Mouse (Mus musculus) left cerebral cortex, adult 2 months (tissue): Measurements from ENCODE around the gene Ankrd53. TPM values are rescaled to one million over a fixed set of nuclear protein-coding genes. Genes with fewer than 3 reads are reported as not detected.
"Not testable (repeated sequence)": the region's sequence is repeated elsewhere in the genome, so short reads cannot be mapped to it uniquely, and the experiment has no call there.

Source experiments
- DNase-seq, 2 experiments: peaks; one replicate each; pipeline ENCODE4 v3.0.0; 2021 to 2022; ENCODE audit warnings: low spot score in 2 of 2, mixed read lengths in 1 of 2; ENCODE audit errors: extremely low spot score in 1 of 2
- H3K27ac ChIP-seq: fragments of 200-600 bp; 2 replicates; pipeline ENCODE4 v1.8.1; 2022
- H3K4me3 ChIP-seq: fragments of 200-600 bp; 2 replicates; pipeline ENCODE4 v1.8.1; 2022
- CTCF ChIP-seq: fragments of 200-600 bp; IDR thresholded peaks from 2 replicates; pipeline ENCODE4 v1.8.1; 2022; ENCODE audit warnings: antibody characterized with exemption, mild to moderate bottlenecking, moderate library complexity
- intact Hi-C: fragments of 180-260 bp; cut with DNase I; formaldehyde crosslinking; loops from one replicate; pipeline ENCODE4 v1.15.1; 2025
- total RNA-seq, 2 experiments: library from RNA; stranded (reverse); gene quantifications; 2 replicates each; pipeline ENCODE4 v1.2.3; 2021

Gene Ankrd53
- total RNA-seq, 2 experiments from 2014 or later, result not detected

DNA sequence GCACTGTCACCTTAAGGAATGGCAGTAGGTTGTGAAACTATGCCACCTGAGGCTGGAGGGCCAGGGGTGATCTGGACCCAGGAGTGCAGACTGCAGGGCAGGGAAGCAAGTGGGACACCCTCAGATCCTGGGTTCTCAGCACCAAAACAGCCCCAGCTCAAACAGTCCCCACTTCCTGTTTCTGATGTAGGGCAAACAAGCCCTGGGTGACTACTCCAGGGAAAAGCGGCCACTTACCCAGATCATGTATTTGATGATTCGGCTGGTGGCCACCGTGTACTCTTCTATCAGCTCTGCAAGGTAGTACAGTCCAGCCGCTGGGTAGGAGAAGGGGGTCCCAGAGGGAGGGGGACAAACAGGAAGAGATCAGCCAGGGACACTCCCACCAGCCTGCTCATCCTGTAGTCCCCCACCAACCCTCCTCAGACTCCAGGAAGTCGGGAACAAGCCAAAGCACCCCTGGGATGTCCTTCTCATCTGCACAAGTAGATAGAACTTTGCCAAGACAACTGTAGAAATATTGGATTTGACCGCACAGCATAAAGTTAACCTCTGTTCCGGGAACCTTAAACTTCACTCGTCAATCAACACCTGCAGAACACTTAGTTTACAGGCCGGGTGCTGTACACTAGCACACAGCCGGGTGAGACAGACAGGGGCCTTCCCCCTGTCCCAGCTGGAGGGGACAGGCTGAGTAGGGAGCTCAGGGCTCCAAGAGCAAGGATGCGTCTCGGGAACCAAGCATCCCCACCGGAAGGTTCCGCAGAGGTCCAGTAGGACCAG is 12.5 kb downstream of the Ankrd53 start:
- intact Hi-C loops, result loop anchor here (5.0 to 10.0 kb wide), 2 partner anchors 137 to 450 kb away; partner anchors contain the start of genes Mob1a and Mthfd2
- Histone ChIP-seq H3K4me3 (peak overlapping the region; percentile 97), H3K27ac (peak overlapping the region; percentile 90)
- no peak for TF ChIP-seq CTCF
- no peak for DNase-seq

DNA sequence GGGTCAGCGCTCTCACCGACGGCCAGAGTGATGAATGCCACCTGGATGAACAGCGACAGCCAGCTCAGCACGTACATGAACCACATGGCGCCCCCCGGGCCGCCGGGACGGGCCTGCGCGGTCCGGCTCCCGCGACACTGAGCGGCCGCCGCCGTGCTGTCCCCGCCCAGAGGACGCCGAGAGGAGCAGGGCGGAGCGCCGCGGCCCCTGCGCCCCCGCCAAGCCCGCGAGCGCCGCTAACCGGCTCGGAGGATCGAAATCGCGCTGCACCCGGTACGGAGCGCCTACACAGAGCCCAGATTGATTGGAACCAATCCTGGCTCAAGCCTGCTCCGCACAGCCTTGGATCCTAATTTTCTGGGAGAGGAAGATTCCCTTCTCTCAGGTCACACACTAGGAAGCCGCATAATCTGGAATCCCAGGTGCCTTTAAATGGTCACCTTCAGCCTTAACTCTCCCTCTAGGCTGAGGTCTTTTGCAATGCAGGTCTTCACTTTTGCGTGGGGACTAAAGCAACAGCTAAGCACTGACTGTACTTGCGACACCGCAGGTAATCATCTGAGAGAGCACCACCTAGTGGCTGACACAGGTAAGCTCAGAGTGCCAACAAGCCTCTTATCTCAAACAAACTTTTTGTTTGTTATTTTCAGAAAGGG is 13.3 kb downstream of the Ankrd53 start, which contains the start of gene Tex261:
Tex261 (minus strand) TSS at position 176 of the 656 bp plus-strand sequence.
- H3K27ac ChIP-seq, result peak within 1 kb of the TSS; percentile 90
- peak within 1 kb of the TSS; percentile 97 for H3K4me3 ChIP-seq
- peak; percentile 70 for TF ChIP-seq CTCF
- intact Hi-C loops, result loop anchor here (5.0 to 10.0 kb wide), 2 partner anchors 137 to 451 kb away; partner anchors contain the start of genes Mob1a and Mthfd2
- DNase-seq, result peak; percentile 92

DNA sequence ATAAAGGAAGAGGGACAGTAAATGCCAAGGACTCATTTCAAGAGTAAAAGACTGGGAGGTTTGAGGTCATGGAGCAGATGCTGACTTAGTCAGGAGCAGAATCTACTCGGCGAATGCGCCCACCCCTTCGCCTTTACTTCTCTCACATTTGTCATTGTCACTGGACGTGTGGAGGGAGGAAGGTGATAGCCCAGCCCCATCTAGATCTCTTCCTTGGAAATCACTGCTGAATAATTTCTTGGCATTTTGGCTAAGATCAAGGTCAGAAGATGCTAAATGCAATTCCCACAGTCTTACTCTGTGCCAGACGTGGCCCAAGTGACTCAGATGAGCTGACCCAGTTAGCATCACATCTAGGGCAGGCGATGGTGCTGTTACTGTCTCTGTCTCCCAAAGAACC is 15.9 kb downstream of the Ankrd53 start:
- Histone ChIP-seq H3K27ac (no peak overlapping the region), H3K4me3 (no peak overlapping the region)
- DNase-seq, result no peak
- intact Hi-C loops, result loop anchor here (5.0 to 10.0 kb wide), 2 partner anchors 134 to 454 kb away; partner anchors contain the start of genes Mob1a and Mthfd2
- TF ChIP-seq CTCF, result no peak

DNA sequence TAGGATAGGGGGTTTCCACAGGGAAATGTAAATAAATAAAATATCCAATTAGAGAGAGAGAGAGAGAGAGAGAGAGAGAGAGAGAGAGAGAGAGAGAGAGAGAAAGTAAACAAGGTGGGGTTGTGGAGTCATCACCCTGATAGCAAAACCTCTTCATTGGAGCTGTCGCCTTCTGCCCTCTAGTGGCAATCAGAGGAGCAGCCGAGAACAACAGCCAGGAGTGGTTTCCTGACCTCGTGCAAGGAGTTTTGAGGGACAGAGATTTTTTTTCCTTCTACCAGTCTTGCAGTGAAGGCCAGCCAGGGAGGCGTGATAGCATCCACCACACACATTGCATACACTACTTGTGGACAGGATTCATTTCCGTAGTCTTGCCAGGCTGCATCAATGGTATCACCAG is 16.6 kb downstream of the Ankrd53 start:
- no peak overlapping the region for H3K4me3 ChIP-seq
- peak; percentile 73 for TF ChIP-seq CTCF
- intact Hi-C loops, result loop anchor here (5.0 to 10.0 kb wide), 2 partner anchors 133 to 454 kb away; partner anchors contain the start of genes Mob1a and Mthfd2
- no peak overlapping the region for H3K27ac ChIP-seq
- no peak for DNase-seq

DNA sequence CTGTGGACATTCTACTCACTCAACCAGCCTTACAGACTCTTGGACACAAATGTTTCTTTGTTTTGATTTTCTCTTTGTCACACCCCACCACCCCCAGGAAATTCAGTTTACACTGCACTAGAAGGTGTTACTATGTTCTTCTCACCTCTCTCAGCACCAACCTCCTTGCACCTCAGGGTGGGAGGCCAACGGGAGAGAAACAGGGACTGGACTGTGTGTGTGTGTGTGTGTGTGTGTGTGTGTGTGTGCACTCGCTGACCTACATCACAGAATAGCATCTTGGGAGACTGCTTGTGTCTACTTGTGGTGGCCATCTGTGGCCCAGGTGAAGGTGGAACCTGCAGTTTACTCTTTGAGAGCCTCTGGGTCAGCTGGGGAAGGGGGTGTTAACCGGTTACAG is 24.0 kb downstream of the Ankrd53 start:
- H3K27ac ChIP-seq, result no peak overlapping the region
- intact Hi-C loops, result no loop called here
- DNase-seq, result no peak
- no peak for TF ChIP-seq CTCF
- no peak overlapping the region for H3K4me3 ChIP-seq

DNA sequence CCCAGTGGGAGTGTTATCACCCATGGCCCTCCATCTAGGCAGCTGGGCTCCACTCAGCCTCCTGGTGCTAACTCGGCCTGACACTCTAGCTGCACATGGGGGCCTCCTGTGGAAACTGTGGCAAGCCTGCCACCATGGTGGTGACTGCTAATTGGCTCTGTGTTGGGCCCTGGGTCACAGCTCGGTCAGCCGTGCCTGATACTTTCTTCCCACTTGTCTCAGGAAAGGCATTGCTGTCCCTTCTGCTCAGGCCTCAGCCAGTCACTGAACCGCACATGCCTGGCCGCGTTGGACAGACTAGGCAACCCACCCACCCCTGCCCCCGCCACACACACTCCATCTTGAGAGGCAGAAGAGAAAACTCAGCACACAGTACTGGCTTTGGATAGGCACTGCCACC is 26.1 kb downstream of the Ankrd53 start:
- no peak overlapping the region for H3K4me3 ChIP-seq
- no peak for DNase-seq
- TF ChIP-seq CTCF, result no peak

DNA sequence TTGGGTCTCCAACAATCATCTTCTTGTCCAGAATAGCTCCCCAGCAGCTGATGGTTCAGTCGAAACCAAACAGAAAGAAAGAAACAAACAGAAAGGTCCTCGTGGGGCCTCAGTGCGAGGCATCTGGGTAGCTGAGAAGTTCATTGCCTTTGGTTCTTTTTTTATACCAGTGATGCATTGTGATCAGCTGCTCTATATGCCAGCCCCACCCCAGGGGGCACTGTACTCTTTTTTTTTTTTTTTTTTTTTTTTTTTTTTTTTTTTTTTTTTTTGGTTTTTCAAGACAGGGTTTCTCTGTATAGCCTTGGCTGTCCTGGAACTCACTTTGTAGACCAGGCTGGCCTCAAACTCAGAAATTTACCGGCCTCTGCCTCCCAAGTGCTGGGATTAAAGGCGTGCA is 28.1 kb downstream of the Ankrd53 start:
- intact Hi-C loops, H3K4me3 ChIP-seq: not testable (repeated sequence)

More for the DNA sequence above, 26.1 kb downstream of the Ankrd53 start:
- intact Hi-C loops, result no loop called here
- H3K27ac ChIP-seq, result no peak overlapping the region

DNA sequence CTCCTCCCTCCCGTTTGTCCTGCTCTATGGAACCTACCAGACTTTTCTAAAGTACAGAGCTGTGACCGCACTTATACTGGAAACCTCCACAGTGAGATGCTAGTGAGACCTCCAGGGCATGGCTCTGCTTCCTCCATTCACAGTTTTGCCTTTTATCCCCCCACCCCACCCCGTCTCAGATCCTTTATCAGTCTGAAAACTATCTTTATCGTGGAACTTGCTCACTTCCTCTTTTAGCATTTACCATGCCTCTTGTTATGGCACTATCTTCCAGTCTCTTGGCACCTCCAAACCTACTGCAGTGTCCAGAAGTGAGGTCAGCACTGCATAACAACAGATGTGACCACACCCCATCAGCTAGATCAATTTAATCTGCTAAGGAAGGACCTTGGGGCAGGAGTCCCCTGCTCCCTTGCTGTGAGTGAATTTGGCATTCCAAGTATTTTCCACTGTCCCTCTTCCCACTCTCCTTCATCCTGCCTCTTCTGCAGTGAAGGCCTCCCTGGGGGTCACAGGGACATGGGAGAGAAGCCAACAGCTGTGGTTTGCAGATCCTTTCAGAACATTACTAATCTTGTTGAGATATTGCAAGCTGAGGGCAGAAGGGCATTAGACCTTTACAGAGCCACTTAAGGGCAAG is 28.9 kb downstream of the Ankrd53 start:
- no peak overlapping the region for H3K4me3 ChIP-seq
- H3K27ac ChIP-seq, result no peak overlapping the region
- no peak for DNase-seq
- no peak for TF ChIP-seq CTCF
- intact Hi-C loops, result no loop called here

More for the DNA sequence above, 28.1 kb downstream of the Ankrd53 start:
- not testable (repeated sequence) for H3K27ac ChIP-seq, DNase-seq

DNA sequence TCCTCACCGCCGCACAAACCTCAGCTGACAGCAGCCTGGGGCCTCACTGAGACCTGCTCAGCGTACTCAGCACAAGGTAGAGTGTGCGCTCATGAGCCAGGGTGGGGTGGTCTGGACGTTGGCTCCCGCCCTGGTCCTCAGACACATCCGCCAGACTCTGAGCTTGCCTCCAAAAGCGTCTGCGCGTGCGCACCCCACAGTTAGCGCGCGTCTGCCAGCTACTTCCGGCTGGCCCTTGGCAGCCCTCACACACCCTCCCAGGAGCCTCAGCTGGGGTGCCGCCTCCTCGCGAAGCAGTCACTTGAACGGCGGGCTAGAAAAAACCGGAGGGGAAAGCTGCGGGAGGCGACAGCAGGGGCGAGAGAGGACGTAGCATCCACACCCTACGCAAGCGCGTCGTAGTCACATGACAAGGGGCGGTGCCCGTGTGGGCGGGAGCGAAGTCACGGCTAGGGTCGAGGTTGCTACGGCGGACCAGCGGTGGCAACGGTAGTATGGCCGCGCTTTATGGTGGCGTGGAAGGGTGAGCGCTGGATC is 32.4 kb downstream of the Ankrd53 start, which contains the start of gene Nagk:
Nagk (plus strand) TSS at position 223 of the 537 bp plus-strand sequence.
- Histone ChIP-seq H3K27ac (peak within 1 kb of the TSS; percentile 97), H3K4me3 (peak within 1 kb of the TSS; percentile 91)
- no peak for TF ChIP-seq CTCF
- intact Hi-C loops, result no loop called here
- peak; percentile 90 to 91 for DNase-seq

DNA sequence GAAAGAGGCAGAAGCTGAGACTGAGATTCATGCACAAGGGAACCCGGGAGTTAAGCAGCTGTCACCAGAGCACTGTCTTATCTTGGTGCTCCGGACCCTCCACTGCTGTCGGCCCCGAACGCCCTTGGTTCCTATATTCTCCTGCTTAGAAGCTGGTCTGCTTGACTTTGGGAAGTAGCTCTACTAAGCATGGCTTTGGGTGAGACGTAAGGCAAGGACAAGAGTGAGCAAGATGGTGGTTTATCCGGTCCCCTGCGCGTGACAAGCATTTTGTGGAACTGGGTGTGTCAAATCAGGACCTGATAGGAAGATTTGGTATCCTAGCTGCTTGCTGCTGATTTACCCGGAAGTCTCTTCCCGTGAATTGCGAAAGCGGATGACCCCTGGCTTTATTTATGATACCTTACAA is 33.1 kb downstream of the Ankrd53 start:
- intact Hi-C loops, result no loop called here
- DNase-seq, result peak in 1 of 2 experiments; percentile 29
- H3K4me3 ChIP-seq, result peak overlapping the region; percentile 91
- H3K27ac ChIP-seq, result peak overlapping the region; percentile 97
- TF ChIP-seq CTCF, result no peak

DNA sequence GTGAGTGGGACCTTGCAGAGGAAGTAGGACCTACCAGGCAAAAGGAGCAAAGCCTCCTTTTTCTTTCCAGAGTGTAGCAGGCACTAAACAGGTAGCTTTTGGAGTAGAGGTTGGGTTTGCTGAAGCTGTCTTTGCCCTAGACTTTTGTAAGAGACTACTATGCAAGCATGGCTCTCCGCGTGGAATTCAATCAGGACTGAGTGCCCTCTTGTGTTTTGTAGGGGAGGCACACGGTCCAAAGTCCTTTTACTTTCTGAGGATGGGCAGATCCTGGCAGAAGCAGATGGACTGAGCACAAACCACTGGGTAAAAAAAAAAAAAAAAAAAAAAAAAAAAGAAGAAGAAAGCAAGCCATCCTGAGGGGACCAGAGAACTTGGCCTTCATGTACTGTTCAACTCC is 34.2 kb downstream of the Ankrd53 start:
- no peak overlapping the region for H3K27ac ChIP-seq
- intact Hi-C loops, result no loop called here
- no peak overlapping the region for H3K4me3 ChIP-seq
- no peak for DNase-seq
- TF ChIP-seq CTCF, result no peak; the same call in 1 of the 2 replicates
